Mouse (Mus musculus) 3T3-L1 (cell line): ENCODE measurements around the gene Spata17.
A peak's percentile ranks its signal among the peaks of the same experiment; 100 is the strongest.

Experiments used
- DNase-seq: peaks from one replicate; pipeline ENCODE4 v3.0.0-alpha.2; 2015; ENCODE audit warnings: low read depth, low spot score

Gene Spata17

DNA sequence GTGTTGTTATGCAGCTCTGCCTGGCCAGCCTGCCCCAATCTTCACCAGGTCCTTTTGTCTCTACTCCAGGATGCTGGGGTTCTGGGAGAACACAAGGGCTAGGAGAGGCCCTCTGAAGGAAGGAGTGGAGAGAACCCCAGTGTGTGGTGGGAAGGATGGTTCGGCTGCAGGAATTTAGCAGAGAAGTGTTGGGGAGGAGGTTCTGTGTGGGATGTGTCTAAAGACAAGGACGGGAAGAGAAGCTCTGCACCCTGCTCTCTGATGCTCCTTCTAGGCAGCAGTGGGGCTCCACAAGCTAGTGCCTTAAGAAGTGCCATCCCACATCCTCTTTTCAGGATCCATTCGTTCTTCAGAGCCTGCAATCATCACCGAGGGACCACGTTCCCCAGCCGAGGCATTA, 129.2 kb downstream of the Spata17 start:
- no peak for DNase-seq

DNA sequence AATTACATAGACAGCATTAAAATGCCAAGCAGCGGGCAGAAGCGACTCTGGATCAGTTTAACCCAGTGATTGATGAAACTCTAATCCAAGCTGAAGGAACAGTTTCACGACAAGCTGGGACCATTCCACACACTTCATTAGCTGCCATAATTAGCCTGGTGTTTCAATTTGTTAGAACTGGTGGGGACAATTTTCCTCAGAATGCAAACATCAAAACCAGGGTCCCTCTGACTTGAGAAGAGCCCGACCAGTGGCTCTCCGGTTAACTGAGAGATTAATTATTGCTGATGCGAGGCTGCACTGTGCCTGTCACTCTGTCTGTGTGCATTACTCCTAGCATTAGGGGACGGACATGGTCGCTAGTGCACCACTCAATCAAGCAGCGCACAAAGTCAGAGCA, 137.9 kb downstream of the Spata17 start:
- DNase-seq: no peak

DNA sequence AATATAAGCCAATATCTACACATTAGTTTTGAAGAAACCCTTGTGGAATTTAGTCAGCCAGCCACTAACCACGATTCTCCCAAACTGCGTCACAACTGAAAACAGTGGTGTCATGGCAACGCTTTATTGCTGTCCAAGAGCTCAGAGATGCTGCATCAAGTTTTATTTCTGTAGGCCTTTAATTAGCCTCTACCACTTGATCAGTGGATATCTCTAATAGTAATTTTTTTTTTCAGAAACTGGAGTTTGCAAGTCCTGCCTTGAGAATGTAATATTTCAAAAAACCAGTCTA, 138.3 kb downstream of the Spata17 start:
- DNase-seq: peak; percentile 30

DNA sequence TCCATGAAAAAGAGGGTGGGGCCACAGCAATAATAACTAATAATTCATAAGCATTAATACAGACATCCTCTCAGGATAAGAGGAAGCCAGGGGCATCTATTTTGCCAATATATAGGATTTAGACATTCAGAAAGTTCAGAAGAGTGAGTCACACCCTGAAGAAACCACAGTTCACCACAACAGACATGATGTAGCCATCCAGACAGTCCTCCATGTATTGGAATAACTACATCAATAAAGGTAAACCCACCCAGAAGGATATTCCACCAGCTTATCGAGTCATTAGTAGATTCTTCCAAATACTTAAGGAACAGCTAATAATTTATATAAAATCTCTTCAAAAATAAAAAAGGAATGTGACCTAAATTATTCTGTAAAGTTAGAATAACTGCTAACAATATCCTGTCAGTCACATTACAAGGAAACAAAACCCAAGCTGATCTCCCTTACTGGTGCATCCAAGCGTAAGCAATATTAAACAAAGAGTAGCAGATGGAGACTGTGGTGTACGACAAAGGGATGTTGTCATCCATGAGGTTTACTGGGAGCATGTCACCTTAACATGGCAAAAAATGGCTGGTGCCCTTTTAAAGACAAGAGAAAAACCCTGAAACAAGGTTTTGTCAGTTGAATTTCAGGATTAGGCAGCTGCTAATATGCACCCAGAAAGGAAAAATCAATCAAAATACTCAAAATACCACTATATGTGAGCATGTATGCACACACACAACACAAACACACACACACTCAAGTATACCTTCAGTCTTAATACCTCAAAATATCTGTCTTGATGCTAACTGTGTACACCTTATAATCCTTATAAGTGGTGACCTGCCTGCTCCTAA, 138.8 kb downstream of the Spata17 start:
- DNase-seq: peak; percentile 30

DNA sequence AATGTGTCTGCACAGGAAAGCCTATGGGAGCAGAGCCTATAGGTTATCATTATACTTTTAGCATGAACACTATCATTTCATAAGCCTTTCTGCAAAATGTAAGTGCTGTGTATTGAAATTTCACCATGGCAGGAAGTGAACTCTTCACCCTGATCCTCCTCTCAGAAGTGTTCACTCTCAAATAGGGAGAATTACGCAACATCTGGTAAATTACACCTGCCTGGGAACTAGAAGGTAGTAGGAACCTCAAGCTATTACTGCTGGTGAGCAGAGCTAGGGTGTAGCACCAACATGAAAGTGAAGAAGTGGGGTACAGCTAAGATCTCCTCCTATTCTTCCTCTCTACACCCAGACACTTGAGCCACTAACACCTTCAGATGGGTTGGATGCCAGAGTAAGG, 155.4 kb downstream of the Spata17 start:
- no peak for DNase-seq

DNA sequence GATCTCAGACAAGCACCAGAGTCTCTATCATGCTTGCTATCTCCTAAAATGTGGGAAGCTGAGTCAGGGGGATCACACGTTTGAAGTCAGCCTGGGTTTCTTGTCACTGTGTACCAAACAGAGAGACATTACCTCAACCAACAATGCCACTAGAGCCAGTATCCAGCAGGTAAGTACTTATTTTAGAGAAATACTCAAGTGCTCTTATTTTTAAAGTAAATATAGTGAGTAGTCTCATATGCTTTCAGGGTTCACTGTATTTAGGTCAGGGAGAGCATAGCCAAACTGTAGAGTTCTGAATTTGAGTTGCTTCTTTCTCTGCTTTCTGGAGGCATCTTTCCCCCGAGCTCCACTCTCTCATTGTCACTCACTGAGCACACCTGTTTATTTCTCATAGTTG, 160.9 kb downstream of the Spata17 start:
- no peak for DNase-seq

DNA sequence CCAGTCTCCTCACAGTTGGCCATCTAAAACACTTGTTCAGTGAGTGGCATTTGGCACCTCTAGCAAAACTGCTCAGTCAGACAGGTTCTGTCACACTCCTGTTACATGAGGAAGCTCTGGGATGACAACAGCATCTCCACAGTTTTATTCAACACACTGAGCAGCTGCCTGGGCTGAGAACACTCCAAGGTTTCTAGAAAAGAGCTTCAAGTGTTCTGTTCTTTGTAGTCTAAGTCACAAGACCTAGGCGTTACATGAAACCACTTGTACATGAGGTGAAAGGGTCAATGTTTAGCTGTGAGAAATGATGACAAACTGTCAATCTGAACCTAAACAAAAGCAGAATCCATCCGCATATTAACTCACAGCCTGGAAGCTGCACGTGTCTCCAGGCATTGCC, 161.4 kb downstream of the Spata17 start:
- no peak for DNase-seq

DNA sequence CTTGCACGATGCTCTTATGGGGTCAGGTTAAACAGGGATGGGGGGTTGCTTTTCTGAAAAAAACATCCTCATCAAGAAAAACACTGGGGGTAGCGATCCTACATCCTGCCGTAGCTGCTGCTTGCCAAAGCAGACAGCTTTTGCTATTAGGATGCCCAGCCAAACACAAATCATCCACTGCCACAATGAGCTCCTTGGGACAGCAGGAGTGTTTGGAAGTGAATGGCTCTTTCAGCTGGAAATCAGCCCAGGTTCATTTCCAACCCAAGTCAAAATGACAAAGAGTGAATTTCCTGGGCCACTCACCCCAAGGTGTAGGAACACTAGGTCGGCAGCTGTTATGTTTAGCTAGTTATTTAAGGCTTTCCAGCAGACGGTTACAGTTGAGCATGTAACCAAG, 162.7 kb downstream of the Spata17 start:
- DNase-seq: peak; percentile 31

DNA sequence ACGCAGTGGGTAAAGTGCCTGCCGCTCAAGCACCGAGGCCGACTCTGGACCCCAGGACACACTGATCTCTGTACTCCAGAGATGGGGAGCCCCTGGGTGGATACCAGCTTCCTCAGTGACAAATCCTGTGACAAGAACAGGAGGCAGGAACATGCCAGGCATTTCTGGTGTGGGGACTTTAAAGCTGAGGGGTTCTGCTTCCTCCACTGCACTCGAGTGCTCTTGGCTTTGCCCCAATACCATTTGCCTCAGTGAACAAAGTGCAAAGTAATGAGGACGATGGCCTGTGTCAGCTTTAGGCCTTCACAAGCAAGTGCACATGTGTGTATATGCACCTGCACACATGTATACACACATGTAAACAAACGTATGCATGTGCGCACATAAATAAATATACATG, 164.0 kb downstream of the Spata17 start:
- DNase-seq: no peak

DNA sequence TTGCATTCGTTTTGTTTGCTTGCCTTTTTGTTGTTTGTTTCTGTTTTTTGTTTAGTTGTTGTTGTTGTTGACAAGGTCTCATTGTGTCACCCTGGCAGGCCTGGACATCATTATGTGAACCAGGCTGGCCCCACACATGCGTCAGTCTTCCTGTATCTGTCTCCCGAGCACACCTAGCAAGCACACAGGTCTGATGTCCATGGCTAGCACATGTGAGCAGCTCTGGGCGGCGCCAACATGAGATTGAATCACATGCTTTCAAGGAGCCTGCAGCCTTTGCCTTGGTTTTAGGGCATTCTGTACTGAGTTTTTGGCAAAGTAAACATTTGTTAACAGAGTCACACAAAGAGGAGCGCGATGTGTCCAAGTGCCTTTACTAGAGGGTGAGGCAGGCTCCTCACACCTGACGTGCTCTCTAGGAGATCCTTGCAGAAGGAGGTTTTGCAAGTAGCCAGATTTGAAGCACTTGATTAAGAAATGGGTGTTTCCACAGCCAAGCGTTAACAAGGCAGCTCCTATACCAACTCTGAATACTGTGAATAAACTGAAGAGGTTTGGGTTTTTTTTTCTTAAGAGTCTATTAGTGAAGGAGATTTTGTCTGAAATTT, 166.5 kb downstream of the Spata17 start:
- no peak for DNase-seq

DNA sequence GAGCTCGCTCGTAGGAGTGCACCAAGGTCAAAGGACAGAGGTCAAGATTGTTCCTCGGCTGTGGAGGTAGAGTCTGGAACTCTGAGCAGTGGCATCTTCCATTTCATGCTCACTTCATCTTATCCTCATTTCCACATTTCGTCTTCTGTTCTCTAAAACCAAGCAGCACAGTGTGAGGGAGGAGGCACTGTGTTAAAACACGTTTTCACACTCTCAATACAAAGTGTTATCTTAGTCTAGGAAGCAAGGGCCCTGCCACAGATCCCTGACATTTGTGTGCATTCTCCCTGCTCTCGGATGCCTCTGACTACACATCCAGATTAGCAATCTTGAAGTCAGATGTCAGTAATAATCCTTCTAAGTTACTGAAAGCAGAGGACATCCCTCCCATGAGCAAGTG, 170.5 kb downstream of the Spata17 start:
- no peak for DNase-seq

DNA sequence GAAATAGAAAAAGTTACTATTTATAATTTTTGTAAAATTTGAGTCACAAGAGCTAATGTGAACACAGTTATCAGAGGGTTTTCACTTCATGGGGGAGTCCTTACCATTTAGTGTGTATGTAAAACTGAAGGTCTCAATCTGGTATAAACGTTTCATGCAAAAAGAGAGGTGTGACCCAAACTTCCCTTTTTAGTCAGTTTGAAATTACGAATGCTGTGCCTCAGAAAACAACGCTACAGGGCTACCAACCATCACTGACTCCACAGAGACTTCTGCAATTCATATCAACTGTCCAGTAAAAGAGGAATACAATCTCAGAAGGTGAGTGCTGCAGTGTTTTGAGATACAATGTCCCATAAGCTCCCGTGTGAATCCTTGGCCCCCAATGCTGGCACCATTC, 175.5 kb downstream of the Spata17 start:
- no peak for DNase-seq

DNA sequence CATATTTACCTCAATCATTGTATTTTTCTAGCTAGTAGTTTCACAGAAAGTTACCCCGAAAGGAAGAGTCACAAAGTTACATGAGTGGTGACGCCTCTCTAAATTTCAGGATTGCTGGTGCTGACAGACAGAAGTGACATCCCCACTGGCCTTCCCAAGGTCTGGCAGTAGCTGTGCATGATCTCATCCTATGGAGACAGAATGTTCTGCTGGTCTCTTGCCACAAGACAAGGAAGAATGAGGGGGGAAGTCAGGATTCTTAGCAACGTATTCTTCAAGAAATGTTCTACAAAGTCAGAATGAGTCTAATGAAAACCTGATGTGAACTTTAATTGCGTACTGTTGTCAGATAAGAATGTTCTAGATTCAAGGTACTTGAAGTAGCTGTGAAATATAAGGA, 179.5 kb downstream of the Spata17 start:
- no peak for DNase-seq

DNA sequence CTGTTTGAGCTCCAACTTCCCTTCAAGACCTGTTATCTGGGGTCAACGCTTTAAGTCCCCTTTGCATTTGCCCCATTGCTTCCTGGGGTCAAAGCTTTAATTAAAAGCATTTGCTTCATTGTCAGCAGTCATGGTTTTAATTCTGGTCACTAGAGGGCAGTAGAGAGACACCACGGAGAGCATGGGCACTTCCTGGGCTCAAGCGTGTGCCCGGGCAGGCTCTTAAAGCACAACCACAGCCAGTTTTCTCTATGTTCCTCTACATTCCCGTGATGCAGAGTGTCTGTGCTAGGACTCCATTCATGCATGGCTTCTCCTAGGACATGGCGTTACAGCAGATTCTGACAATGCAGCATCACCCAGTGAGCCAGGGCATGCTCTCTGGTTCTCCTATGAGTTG, 183.5 kb downstream of the Spata17 start:
- peak; percentile 79 for DNase-seq

DNA sequence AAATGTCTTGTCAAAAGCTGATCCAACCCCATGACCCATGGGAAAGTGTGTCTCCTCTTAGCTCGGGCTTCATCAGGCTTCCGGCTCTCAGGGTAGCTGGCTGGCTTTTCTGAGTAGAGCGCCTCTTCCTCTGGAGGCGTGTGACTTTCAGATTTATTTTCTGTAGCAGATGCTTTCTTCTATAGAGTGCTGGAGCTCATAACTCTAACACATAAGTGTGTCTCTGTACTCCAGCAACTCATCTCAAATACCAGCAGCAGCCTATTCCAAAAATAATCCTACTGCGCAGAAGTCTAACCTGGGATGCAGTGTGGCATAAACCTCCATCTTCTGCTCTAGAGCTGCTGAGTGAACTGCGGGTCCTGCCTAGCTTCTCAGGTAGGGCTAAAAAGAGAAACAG, 186.4 kb downstream of the Spata17 start:
- no peak for DNase-seq

DNA sequence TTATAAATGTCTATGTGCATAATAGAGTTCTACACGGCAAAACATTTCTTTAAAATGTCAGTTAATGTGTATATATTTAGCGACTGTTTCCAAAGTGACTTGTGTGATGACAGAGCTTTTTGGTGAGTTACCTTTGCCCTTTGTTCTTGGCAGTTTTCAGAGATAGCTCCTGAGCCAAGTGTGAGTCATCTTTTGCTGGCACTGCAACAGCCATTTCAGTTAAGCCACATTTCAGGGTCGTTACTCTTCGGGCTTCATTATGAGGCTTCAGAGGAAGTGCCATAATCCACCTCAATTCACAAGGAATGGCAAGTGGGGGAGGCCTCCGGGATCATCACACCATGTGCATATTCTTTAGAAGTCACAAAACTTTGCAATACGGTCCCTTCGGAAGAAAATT, 195.3 kb downstream of the Spata17 start:
- DNase-seq: peak; percentile 73

DNA sequence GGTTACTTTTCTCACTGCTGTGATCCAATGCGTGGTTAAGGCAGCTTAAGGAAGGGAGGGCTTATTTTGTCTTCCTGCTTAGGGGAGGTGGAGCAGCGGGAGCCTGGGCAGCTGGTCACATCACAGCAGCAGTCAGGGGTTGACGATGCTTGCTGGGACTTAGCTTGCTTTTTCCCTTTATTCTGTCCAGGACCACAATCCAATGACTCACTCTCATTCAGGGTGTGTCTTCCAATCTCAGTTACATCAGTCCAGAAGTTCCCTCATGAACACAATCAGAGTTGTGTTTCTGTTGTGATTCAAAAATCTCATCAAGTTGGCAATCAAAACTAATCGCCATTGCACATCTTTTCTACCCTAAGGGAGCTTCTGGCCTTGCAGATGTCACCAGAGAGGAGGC, 199.1 kb downstream of the Spata17 start:
- peak; percentile 74 for DNase-seq

DNA sequence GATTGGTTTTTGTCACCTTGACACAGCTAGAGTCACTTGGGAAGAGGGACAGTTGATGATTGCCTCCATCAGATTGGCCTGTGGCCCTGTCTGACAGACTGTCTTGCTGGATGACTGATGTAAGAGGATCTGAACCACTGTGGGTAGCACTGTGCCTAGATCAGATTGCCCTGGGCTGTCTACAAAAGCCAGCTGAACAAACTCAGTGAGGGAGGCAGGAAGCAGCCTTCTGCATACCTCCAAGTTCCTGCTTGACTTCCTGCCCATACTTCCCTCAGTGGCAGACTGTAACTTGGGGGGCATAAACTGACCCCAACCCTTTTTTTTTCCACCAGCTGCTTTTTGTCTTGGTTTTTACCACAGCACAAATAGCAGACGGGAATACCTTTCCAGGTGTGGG, 199.6 kb downstream of the Spata17 start:
- peak; percentile 31 for DNase-seq

DNA sequence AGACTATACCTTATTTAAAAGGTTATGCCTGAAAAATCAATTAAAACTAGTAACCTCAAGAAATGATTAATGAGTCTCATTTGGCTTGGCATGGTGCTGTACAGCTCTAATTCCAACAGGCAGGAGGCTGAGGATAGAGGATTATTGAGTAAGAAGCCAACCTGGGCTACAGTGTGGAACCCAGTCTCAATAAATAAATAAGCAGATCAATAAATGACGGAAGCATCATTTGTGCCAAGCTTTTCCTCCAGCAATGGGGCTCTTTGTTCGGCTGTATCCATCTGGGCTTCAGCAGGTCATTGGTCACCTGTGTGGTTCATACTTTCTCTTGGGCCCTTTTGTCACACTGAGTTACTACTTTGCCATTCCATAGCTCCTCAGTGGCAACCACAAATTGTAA, 201.1 kb downstream of the Spata17 start:
- DNase-seq: no peak

DNA sequence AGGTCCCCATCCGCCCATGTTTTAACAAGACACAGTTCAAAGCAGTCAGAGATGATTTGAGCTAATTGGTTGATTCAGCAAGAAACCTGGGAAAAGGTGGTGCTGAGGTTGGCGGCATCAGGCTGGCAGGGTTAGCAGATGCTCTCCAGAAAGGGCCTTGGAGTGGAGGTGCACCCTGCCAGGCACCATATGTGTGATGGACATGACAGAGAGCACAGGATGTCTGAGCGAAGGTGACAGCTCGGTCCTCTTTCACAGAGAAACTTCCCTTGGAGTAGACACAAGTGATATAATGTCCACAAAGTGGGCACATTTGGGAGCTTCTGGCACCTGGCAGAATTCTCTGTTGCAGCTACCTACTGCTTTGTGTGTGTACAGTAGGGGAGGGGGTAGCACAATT, 203.7 kb downstream of the Spata17 start:
- DNase-seq: no peak

DNA sequence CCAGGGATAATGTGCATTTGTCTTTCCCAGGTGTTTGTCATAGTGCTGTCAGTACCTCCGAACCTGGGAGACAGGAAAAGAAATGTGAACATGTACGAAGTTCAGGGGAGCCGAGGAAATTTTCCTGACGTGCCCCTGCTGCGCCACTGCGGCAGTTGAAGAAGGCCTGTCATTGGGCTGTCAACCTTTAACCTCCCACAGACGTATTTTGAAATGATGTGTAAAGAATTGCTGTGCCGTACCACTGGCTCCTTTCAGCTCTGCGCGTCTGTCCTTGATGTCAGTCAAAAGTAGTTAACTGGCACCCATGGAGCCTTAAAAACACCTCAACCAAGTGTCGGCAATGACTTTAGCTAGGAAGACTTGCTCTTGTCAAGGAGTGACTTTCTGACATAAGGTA, 205.2 kb downstream of the Spata17 start:
- DNase-seq: no peak

DNA sequence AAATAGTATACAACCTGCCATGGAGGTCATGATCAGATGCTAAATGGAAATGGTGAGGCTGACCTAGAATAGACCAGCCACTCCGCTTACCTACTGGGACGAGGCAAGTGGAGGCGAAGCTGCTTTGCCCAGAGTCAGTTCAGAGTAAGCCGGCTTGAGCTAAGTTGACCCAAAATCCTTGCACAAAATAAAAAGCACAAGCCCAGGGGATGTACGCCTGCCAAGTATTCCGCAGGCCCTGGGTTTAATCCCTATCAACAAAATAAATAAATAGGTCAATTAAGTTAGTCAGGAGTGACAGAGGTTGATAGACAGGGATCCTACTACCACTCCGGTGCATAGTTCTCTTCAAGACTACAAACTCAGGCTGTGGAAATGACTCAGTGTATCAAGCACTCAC, 207.0 kb downstream of the Spata17 start:
- no peak for DNase-seq

DNA sequence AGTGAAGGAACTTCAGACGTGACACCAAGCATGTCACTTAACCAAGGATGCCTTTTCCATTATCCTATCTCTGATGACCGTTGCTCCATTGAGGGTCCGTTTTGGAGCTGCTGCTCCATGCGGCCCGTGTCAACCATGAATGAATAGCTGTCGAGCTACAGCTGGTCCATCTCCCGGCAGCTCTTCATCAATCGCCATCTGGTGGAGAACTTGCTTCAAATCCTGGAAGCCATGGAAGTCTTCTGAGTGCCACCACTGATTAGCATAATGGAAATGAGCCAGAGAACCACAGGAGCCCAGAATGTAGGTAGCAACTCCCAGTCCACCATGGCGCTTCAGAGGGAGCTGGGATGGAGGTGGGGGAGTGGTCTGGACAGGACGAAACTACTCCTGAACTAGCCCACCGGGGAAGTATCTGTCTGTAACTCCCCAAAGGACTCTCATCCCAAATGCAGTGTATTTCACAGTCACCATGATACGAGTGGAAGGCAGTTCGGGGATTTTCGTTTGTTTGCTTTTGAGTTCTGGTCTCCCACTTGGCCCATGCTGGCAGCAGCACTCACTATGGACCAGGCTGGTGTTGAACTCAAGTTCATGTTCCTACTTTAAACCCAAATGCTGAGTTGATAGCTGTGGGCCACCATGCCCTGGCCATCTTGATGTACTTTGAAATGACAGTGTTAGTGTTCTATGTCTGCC, 208.9 kb downstream of the Spata17 start:
- no peak for DNase-seq
